Mouse (Mus musculus) bone marrow macrophage, adult 2 months (primary cell): ENCODE measurements around the gene Tmprss13.

Experiments used
- CTCF ChIP-seq: IDR thresholded peaks from 2 replicates; pipeline ENCODE4 v1.5.1; 2012; ENCODE audit warnings: low read depth, mild to moderate bottlenecking, low read length, moderate library complexity
- POLR2A ChIP-seq: IDR thresholded peaks from 2 replicates; pipeline ENCODE4 v1.6.1; 2012; ENCODE audit warnings: mild to moderate bottlenecking, low read depth, low read length, borderline replicate concordance

GRCm38 (mm10) chr9:45389596-45389995, 70.7 kb downstream of the Tmprss13 start:
- TF ChIP-seq CTCF (no peak), POLR2A (no peak)
